Mouse (Mus musculus): ENCODE data around the gene Psors1c2.
A peak's percentile ranks its signal among the peaks of the same experiment; 100 is the strongest.
"Not testable (repeated sequence)": the region's sequence is repeated elsewhere in the genome, so short reads cannot be mapped to it uniquely, and the experiment has no call there.

Gene Psors1c2

DNA sequence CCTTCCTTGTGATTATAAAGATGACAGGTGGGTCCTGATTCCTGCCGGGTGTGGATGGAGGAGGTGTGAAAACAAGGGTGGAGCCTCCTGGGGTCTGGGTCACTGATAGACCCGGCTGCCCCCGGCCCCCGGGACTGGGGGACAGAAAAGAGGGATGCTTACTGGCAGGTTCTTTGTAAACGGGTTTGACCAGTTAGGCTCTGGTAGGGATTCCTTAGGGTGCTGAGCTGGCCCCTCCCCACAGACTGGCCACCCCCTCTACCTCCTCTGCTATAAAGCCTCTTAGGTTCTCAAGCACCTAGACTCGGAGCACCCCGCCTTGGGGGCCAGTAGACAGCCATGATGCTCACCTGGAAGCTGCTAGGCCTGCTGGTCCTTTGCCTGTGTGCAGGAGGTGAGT lies at the start of gene Psors1c2:
TSS of gene Psors1c2 (plus strand) at position 301 of the 400 bp plus-strand sequence.
- no peak for DNase-seq

DNA sequence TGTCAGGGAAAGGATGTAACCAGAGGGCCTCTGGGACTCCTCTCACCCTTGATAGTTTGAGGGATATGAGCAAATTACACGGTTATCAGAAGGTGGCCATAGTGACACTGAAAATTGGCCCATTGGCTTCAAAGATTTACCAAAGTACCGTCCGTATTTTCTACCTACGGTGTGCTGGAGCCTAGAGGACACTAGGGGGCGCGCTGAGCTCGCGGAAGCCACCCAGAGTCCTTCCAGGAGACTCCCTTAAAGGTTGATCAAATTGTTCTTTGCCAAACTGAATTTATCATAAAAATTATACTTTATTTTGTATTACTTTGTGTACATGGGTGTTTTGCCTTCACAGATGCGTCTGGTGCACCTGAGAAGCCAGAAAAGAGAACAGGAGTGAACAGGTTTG lies 48.9 kb upstream of the Psors1c2 start:
- DNase-seq, result peak; percentile 56 to 60

DNA sequence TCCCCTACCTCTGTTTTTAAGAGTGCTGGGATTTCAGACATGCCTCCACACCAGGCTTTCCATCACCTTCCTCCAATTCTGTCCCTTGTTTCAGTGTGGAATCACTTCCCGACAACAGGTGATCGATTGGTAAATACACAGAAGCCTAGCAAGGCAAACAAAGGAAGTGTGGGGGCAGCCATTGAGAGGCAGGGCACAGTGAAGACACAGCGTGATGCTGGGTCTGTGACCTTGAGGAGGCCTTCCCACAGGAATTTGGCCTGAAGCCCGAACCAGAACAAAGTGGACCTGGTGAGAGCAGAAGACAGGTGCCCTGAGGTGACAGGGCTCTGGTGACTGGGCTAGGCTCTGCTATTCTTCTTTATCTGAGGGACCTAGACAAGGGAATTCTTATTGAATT lies 47.3 kb upstream of the Psors1c2 start:
- DNase-seq, result no peak

DNA sequence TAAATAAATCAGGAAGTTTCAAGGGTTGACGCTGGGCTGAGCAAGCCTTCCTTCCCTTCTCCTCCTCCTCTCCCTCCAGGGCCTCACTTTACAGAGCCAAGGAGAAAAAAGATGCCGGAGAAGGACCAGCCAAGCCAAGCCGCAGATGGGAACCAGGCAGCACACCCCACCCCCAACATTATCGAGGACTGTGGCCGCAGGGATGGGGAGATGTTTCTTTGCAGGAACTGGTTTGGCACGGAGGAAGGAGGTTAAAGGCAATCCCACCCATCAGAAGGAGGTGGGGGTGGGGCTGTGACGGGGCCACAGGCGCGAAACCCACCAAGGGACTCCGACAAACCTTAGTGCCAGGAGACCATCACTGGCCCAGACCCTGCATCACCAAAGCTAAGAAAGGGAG lies 46.3 kb upstream of the Psors1c2 start:
- DNase-seq, result no peak

DNA sequence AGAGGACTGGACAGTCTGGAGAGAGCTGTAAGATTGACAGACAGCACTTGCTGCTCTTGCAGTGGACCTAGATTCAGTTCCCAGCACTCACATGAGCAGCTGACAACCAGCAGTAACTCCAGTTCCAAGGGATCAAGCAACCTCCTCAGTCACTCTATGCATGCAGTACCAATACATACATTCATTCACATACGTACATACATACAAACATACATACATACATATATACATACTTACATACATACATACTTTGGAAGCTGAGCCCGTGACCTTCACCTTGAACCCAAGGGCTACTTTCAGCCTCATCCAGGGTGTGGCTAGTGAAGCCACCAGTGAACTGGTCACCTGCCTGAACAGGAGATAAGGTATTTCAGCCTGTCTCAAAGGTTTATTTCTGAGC lies 45.0 kb upstream of the Psors1c2 start:
- no peak for DNase-seq

DNA sequence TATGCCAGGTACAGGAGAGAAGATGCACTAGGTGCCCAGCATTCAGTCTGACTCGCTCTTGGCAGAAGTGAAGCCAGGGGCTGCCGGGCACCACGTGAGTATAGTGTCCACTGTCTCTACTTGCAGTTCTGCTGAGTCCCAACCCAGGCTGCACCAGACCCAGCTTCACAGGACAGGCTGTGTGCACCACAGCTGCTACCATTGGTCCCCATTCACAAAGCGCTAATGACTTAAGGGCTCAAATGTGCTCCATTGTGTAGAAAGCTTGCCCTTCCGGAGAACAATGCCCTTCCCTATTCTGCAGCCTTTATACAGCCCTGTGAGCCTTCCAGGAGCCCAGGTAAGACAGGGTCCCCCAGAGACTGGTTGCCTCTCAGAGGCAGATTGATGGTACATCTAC lies 42.7 kb upstream of the Psors1c2 start:
- no peak for DNase-seq

DNA sequence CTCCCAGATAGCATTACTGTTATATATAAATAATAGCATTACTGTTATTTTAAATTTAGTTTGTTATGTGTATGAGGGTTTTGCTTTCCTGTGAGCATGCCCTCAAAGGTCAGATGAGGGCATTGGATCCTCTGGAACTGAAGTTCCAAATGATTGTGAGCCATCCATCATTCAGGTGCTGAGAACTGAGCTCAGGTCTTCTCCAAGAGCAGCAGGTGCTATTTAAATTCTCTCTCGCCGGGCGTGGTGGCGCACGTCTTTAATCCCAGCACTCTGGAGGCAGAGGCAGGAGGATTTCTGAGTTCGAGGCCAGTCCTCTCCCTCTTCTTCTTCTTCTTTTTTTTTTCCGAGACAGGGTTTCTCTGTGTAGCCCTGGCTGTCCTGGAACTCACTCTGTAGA lies 35.9 kb upstream of the Psors1c2 start:
- DNase-seq, result no peak

DNA sequence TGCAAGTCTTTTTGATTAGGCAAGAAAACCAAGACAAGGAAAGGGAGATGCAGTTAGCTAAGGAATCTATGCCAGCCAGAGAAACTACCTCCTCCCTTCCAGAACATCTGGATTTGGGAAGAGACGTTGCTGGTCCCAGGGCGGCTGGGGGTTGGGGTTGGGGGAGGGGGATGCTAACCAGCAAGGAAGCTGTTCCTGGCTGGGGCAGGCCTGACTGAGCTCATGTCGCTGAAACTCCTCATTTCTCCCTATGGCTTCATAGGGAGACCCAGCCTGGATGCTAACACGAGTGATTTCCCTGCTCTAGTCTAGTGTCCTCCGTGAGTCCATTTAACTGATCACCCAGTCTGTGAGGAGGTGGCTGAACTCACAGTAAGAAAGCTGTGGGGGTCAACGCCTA lies 30.8 kb upstream of the Psors1c2 start:
- DNase-seq, result no peak

DNA sequence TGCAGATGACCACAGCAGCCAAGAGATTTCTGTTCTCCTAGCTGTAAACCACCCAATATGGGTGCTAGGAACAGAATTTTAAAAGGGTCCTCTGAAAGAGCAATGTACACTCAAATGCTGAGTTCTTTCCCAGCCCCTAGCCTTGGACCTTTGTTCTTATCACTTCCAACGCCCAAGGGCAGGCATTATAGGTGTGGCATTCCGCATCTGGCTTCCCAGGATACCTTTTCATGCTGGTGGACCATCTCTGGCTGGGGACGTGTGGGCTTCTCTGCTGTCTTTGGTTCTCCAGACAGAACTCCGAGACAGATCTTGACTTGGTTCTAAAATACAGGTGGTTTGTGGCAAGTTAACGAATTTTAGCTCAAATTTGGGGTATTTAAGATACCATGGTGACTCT lies 30.2 kb upstream of the Psors1c2 start:
- no peak for DNase-seq

DNA sequence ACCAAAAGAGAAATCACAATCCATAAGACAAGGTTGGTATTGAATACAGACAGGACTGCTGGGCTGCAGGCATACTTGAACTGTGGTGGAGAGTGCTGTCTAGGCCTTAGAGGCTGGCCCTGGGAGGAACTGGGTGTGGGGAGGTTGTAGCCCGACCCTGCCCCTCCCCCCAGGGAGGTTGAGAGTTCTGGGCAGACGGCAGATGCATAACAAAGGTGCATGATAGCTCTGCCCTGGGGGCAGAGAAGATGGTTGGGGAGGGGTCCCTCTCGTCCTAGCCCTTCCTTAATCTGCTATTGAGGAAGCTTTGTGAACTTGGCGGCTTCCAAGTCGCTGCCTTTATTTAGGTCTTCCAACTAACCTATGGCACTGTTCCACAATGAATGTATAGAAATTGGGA lies 29.2 kb upstream of the Psors1c2 start:
- no peak for DNase-seq

DNA sequence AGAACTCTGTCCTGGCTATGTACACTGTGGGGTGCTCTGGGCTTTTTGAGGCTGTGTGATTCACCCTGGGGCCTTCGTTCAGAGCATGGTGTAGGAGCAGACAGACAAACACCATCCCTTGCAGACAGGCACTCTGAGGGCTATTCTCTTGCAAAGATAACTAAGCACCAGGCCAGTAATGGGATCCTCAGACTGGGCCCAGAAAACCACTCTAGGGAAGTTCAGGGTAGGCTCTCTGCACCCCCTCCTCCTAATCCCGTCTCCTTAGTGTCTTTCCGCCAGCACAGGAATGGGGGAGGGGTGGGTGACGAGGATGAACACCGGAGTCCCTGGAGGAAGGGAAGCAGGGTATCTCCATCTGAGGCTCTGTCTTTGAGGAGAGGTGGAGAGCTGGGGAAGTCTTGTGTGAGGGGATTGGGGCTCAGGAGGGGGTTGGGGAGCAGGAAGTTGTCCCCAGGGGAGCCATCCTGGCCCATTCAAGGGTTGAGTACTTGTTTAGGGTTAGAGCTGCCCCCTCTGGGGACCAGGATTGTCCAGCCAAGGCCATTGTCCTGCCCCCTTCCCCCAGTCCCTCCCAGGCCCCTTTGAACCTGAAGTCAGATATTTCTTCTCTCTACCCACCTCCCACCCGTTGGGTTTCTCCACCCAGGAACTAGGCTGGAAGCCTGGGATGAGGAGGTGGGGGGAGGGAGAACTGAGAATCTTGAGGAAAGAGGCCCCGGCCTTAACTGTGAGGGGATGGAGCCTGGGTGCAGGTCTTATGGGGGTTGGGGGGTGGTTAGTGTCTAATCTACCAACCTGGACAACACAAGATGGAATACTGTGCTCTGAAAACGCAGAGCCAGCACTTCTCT lies 28.1 kb upstream of the Psors1c2 start:
- DNase-seq, result no peak

DNA sequence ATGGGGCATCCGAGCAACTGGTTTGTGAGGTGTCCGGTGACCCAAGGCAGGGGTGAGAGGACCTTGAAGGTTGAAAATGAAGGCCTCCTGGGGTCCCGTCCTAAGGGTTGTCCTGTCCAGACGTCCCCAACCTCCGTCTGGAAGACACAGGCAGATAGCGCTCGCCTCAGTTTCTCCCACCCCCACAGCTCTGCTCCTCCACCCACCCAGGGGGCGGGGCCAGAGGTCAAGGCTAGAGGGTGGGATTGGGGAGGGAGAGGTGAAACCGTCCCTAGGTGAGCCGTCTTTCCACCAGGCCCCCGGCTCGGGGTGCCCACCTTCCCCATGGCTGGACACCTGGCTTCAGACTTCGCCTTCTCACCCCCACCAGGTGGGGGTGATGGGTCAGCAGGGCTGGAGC lies 27.2 kb upstream of the Psors1c2 start, which contains the start of gene Pou5f1:
TSS of gene Pou5f1 (plus strand) at position 243 of the 400 bp plus-strand sequence.
- DNase-seq, result no peak

DNA sequence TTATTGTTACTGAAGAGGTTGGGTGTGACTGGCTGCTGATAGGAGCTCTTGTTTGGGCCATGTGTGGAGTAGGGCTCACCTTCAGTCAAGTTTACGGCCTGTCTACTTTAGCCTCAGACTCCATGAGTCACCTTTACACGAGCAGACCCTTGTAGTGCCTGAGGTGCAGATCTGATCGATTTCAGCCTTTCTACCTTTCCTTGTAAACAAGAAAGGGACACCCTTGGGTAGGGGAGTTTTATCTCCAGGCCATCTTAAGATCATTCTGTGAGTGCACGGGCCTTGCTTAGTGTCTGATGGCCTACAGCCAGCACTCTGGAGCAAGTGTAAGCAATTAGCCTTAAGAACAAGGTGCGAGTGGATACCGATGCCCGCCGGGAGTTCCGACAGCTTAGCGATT lies 26.1 kb upstream of the Psors1c2 start:
- no peak for DNase-seq

DNA sequence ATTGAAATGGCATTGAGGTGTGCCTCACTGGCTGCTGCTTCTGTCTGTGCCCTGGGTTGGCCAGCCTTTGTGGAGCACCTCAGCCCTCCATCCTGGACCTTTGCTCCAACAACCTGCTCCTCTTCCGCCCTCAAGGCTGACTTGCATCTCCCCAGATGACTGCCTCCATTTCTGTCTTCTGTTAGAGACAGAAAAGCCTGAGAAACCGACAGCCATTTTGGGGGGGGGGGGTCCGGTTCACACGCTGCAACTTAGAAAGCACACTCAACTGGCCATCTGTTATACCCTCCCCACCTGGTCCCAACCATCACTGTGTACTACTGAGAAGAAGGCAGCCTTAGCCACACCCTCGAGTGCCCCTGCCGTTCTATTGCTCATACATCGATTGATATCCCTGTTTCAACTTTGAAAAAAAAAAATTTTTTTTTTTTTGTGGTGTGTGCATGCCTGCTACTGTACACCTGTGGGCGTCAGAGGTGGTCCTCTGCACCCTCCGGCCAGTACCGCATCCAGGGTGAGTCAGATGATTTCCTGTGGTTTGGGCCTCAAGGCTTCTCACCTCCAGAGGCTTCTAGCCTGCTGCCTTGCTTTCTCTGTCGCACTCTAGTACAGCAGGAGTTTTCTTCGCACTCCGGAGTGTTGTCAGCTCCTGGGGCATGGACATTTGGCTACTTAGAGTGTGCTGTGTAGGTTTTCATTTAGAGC lies 25.3 kb upstream of the Psors1c2 start:
- no peak for DNase-seq

DNA sequence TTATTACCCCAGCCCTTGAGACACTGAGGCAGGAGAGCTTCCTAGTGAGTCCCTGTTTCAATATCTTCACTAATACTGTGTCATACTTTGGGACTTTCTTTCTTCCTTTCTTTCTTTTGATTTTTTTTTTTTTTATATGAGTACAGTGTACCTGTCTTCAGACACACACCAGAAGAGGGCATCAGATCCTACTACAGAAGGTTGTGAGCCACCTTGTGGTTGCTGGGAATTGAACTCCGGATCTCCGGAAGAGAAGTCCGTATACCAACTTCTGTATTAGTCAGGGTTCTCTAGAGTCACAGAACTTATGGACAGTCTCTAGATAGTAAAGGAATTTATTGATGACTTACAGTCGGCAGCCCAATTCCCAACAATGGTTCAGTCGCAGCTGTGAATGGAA lies 24.7 kb upstream of the Psors1c2 start:
- not testable (repeated sequence) for DNase-seq

DNA sequence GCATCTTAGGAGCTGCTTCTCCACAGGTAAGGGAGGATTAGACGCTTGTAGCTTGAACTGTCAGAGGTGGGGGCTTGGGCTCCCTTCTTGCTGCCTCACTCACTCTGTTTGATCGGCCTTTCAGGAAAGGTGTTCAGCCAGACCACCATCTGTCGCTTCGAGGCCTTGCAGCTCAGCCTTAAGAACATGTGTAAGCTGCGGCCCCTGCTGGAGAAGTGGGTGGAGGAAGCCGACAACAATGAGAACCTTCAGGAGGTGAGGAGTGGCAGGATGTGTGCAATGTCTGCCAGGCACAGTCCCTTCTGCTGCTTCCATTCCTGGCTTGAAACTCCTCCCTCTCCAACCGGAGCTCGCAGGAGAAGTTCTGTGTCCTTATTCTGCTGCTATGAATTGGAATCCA lies 23.7 kb upstream of the Psors1c2 start:
- no peak for DNase-seq

DNA sequence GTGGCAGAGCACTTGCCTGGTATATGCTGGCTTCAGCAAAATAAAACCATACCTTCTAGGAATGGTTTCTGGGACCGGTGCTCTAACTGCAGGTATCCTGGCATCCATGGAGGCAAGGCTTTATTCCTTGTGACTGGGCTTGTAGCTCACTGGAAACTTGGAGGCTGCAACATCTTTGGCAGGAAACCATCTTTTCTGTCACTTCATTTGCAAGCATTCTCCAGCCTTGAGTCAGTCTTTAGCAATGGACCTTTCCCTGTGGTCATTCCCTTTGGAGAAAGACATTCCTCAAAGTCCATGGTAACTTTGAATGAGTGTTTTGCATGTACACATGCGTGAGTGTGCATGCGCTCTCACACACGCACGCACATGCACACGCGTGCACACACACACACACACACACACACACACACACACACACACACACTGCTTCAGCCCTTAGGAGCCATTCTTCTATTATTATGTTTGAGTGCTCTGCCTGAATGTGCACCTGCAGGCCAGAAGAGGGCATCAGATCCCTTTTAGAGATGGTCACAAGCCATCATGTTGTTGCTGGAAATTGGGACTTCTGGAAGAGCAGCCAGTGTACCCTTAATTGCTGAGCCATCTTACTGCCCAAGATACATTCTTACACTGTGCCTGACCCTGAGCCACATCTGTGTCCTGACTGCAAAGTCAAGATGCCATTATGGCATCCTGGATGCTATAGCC lies 19.9 kb upstream of the Psors1c2 start:
- no peak for DNase-seq

DNA sequence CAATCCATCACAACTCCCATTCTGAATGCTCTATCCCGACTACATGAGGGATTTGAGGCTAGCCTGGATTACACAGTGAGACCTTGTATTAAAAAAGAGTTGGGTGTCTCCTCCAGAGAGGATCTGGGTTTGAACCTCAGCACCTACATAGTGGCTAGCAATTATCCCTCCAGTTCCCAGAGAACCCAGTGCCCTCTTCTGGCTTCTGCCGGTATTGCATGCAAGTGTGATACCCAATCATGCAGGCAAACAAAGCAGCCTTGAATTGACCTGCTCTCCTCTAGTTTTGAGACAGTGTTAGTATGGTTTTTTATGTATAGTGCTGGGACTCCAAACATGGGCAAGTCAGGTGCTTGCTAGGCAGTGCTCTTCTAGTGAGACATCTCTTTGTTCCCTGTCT lies 19.1 kb upstream of the Psors1c2 start:
- peak; percentile 68 to 71 for DNase-seq

DNA sequence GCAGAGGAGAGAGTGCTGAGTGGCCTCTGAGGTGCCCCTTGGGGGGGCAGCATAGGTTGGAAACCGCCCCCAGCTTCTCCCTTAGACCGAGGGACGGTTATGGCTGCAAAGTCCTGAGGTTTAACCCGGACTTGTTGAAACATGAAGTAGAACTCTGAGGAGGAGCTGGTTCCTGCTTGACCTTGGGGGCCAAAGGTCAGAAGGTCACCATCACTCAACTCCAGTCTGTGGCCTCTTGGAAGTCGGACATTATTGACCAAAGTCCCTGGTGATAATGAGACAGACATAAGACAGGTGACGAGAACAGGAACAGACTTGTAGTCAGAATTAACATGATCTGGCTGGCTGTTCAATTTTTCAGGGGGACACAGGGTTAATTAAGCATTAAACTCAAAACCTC lies 18.2 kb upstream of the Psors1c2 start:
- DNase-seq, result no peak

DNA sequence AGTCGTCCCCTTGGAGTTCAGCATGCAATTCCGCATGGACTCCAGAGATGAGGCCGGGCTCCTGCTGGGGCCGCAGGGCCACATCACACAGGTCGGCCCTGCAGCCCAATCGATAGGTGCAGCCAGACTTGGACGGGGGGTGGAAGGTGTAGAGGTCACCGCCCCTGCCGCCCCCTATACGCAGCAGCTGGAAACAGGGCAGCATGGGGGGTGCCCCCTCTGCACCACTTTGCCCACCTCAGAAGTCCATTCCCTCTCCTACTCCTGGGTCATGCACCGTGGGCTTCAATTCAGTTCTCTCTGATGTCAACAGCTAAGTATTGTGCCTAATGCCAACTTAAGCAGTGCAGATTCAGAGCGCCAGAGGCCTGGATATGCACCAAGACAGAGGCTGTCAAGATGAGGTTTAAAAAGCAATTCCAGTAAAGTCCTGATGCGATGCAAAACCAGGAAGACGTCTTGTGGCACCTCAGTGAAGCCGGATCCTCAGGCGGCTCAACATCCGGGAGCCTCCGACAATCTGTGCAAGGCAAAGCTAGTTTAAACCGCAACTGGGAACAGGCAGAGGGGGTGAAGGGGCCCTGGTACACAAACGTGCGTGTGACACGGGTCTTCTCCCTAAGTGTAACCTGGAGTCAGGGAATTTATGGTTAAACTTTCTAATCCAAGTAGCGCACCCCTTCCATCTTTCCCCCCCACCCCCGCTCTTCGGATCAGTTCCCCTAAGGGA lies 16.9 kb upstream of the Psors1c2 start:
- no peak for DNase-seq

DNA sequence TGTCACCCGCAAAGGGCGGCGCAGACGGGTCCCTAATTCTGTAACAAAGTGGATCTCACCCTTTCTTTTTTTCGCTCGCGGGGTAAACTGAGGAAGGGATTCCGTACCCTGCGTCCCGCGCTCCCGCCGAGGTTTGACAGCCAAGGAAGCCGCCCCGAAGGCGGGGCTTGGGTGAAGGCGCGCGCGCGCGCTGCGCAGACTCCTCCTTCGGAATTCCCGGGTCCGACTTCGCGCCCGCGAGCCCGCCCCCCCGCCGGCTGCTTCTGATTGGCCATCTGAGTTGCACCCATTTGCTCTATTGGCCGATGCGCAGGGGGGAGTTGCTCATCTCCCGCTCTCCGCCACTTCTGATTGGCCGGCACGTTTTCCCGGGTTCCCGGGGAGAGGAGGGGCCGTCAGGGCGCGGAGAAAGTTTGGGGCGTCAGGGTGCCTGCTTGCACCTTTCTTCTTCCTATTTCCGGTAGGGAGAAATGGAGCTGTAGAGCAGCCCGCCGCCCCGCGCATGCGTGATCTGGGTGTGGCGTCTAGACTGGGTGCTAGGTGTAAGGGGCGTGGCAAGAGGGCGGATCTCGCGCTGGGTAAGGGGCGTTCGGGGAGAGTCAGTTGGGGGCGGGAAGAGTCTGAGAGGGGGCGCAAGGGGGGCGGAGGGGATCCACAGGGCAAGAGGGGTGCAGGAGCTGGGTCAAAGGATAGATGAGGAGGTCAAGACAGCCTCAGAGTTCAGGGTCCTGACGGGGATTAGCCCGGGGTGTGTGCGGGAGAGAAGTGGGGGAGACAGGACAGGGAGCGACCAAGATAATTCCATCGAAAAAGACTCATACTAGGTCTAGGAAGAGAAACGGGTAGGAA lies 16.1 kb upstream of the Psors1c2 start, which contains the start of the genes Tcf19 and Cchcr1:
TSS of gene Tcf19 (minus strand) at position 173 of the 849 bp plus-strand sequence.
TSS of gene Cchcr1 (plus strand) at position 449 of the 849 bp plus-strand sequence.
- peak; percentile 93 to 96 for DNase-seq

DNA sequence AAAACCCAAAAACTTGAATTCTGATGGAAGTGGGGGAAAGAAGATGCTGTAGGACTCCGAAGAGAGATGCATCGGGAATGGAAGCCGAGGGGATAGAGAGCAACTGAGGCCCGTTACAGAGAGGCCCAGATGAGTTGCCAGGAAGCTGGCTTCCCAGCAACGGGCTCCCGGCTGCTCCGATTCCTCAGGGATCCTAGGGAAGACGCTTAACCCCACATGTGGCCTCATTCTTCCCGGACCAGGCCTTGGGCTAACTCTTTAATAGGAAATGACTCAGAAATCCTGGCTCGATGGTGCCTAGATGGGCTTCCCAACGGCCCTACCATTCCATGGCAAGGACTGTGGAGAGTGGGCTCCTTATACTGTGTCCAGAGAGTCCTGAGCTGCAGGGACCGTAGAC lies 15.5 kb upstream of the Psors1c2 start:
- DNase-seq, result no peak

Measured in cerebellum, postnatal 36 days (tissue).